ENCODE assay signal across 29 mouse cellular contexts in genomic region chr1:53321662-53322344, GRCm38 (mm10). TPM values are rescaled to one million over a fixed set of nuclear protein-coding genes. Genes with fewer than 3 reads are reported as not detected.
DNase-seq lines count a peak whose midpoint lies in the region; ATAC-seq and TF ChIP-seq lines count a peak whose summit lies in the region.
"Had no signal": no experiment of that assay in that cellular context is flagged by ENCODE, and none has a peak within 500 bp of the region (broad histone marks: within the 10 kb centered on the region; RNA-seq: fewer than 3 reads in every experiment).

No protein-coding gene starts in this region.

- TF ChIP-seq EP300 in liver, postnatal 0 days (IDR thresholded peaks at IDR 0.05; ENCODE audit: low read depth): no peak

- ATAC-seq in liver, embryonic 12.5 days: peak; percentile 60; the same call in 1 of the 2 replicates
- ATAC-seq in liver, postnatal 0 days: no peak
- peak; percentile 65 for ATAC-seq in liver, embryonic 13.5 days (ENCODE audit: low read depth)
- ATAC-seq in megakaryocyte progenitor cell, adult 5-6 weeks (replicated peaks; ENCODE audit: poor library complexity): peak; percentile 42; the same call in 1 of the 2 replicates
- ATAC-seq: CD4-positive, CD25-positive, alpha-beta regulatory T cell, adult 4 months; forebrain, embryonic 13.5 days; forebrain, embryonic 16.5 days; hindbrain, postnatal 0 days; inflammation-experienced regulatory T-cells, adult 6 months; Patski had no signal

- H3K9me3 ChIP-seq in liver, embryonic 12.5 days (replicated peaks): no peaks in the 10 kb centered on the region
- no peaks in the 10 kb centered on the region for H3K9me3 ChIP-seq in liver, postnatal 0 days (ENCODE audit: low read length)
- no peaks in the 10 kb centered on the region for H3K9me3 ChIP-seq in liver, embryonic 13.5 days (replicated peaks)
- H3K9me3 ChIP-seq: forebrain, embryonic 10.5 days; forebrain, embryonic 13.5 days; hindbrain, embryonic 10.5 days; hindbrain, embryonic 13.5 days had no signal

- no peak overlapping the region for H3K4me2 ChIP-seq in liver, embryonic 12.5 days
- H3K4me2 ChIP-seq in liver, postnatal 0 days (ENCODE audit: low read depth, low read length): no peak overlapping the region
- no peak overlapping the region for H3K4me2 ChIP-seq in liver, embryonic 13.5 days
- H3K4me2 ChIP-seq: forebrain, embryonic 13.5 days; heart, embryonic 11.5 days; hindbrain, embryonic 13.5 days had no signal

- no peak overlapping the region for H3K27ac ChIP-seq in liver, embryonic 12.5 days
- no peak overlapping the region for H3K27ac ChIP-seq in liver, postnatal 0 days (ENCODE audit: low read depth)
- H3K27ac ChIP-seq in liver, embryonic 13.5 days: no peak overlapping the region
- H3K27ac ChIP-seq: forebrain, embryonic 10.5 days; forebrain, embryonic 13.5 days; hindbrain, embryonic 10.5 days; hindbrain, embryonic 13.5 days; hindbrain, postnatal 0 days had no signal

- peaks cover 50% of the 10 kb centered on the region for H3K36me3 ChIP-seq in liver, embryonic 12.5 days
- peaks cover 16% of the 10 kb centered on the region for H3K36me3 ChIP-seq in liver, postnatal 0 days (replicated peaks; ENCODE audit: insufficient read depth, low read length)
- H3K36me3 ChIP-seq in liver, embryonic 13.5 days: peaks cover 31% of the 10 kb centered on the region

- DNase-seq in liver, postnatal 0 days: no peak
- no peak for DNase-seq in liver, embryonic 13.5 days
- no peak for DNase-seq in heart, adult 18-20 months
- DNase-seq in lung, adult 2 months: no peak
- DNase-seq: adrenal gland, postnatal 10 days; adrenal gland, postnatal 36 days; cerebellum, adult 18-20 months; cerebellum, adult 9-10 months; cerebellum, postnatal 14 days; gastrocnemius, postnatal 36 days; heart, postnatal 36 days had no signal

- no peak overlapping the region for H3K4me3 ChIP-seq in liver, embryonic 12.5 days
- no peak overlapping the region for H3K4me3 ChIP-seq in liver, postnatal 0 days (ENCODE audit: low read depth, low read length)
- no peak overlapping the region for H3K4me3 ChIP-seq in liver, embryonic 13.5 days (replicated peaks)
- H3K4me3 ChIP-seq in lung, adult 2 months (replicated peaks; ENCODE audit: extremely low read depth, low read depth, low read length): no peak overlapping the region
- H3K4me3 ChIP-seq: forebrain, embryonic 10.5 days; forebrain, embryonic 13.5 days; hindbrain, embryonic 10.5 days; hindbrain, embryonic 13.5 days had no signal

- no peak for TF ChIP-seq CTCF in liver, postnatal 0 days (IDR thresholded peaks at IDR 0.05; ENCODE audit: low read depth)
- TF ChIP-seq CTCF in lung, adult 2 months (IDR thresholded peaks at IDR 0.05; ENCODE audit: insufficient read depth, low read length): no peak

- H3K9ac ChIP-seq in liver, embryonic 12.5 days: no peak overlapping the region
- H3K9ac ChIP-seq in liver, postnatal 0 days (replicated peaks): no peak overlapping the region
- no peak overlapping the region for H3K9ac ChIP-seq in liver, embryonic 13.5 days
- H3K9ac ChIP-seq: forebrain, embryonic 13.5 days; hindbrain, embryonic 13.5 days had no signal

- WGBS in liver, embryonic 12.5 days (ENCODE audit: insufficient replicate concordance): 83% methylated on average over 4 of the region's 4 CpGs
- 75% methylated on average over 4 of the region's 4 CpGs for WGBS in liver, postnatal 0 days (ENCODE audit: insufficient replicate concordance)
- WGBS in liver, embryonic 13.5 days (ENCODE audit: insufficient replicate concordance): 73% methylated on average over 4 of the region's 4 CpGs
- 97% methylated on average over 4 of the region's 4 CpGs for WGBS in lung, adult 2 months

- peaks cover 18% of the 10 kb centered on the region for H3K4me1 ChIP-seq in liver, embryonic 12.5 days
- H3K4me1 ChIP-seq in liver, postnatal 0 days (ENCODE audit: insufficient read depth): no peaks in the 10 kb centered on the region
- peaks cover 17% of the 10 kb centered on the region for H3K4me1 ChIP-seq in liver, embryonic 13.5 days (replicated peaks)
- H3K4me1 ChIP-seq in lung, adult 2 months (ENCODE audit: control insufficient read depth, insufficient read depth, low read length): no peaks in the 10 kb centered on the region
- H3K4me1 ChIP-seq: forebrain, embryonic 10.5 days; forebrain, embryonic 13.5 days; hindbrain, embryonic 10.5 days; hindbrain, embryonic 13.5 days had no signal

- H3K27me3 ChIP-seq in liver, embryonic 12.5 days (replicated peaks): no peaks in the 10 kb centered on the region
- H3K27me3 ChIP-seq in liver, postnatal 0 days (ENCODE audit: insufficient read depth, low read length): no peaks in the 10 kb centered on the region
- no peaks in the 10 kb centered on the region for H3K27me3 ChIP-seq in liver, embryonic 13.5 days
- H3K27me3 ChIP-seq: forebrain, embryonic 13.5 days; hindbrain, embryonic 13.5 days; Patski had no signal

- TF ChIP-seq POLR2A in lung, adult 2 months (IDR thresholded peaks at IDR 0.05; ENCODE audit: borderline replicate concordance, extremely low read depth, low read depth, low read length): no peak

RNA-seq across cellular contexts. Expression of gene Osgepl1, which starts 8.4 kb away (rescaled TPM):
- 25.6 and 26.1 TPM in 2 replicates for polyA plus RNA-seq in liver, embryonic 12.5 days (2016; fragmentation: Nextera tagmentation; extraction: Ambion mirVana)
- 16.8 and 16.9 TPM in 2 replicates for polyA plus RNA-seq in liver, postnatal 0 days (2015; fragmentation: Nextera tagmentation; extraction: Ambion mirVana)
- 27.5 and 30.9 TPM in 2 replicates for polyA plus RNA-seq in liver, embryonic 13.5 days (2015; fragmentation: Nextera tagmentation; extraction: Ambion mirVana)
- total RNA-seq in megakaryocyte progenitor cell, adult 5-6 weeks (2015): 13.8 and 20.1 TPM in 2 replicates
- total RNA-seq in megakaryocyte progenitor cell, adult 5-6 weeks (2017): 7.6 and 10.2 TPM in 2 replicates
- total RNA-seq in heart, adult 18-20 months (2021): 10 to 100 TPM; 57.9 to 61.4 TPM
- 2.2 and 3.9 TPM in 2 replicates for polyA plus RNA-seq in lung, adult 2 months (2012; rRNA removed)

RNA-seq across cellular contexts. Expression of gene Gm28778, which starts 24.9 kb away (rescaled TPM):
- not detected in 2 replicates for polyA plus RNA-seq in liver, embryonic 12.5 days (2016; fragmentation: Nextera tagmentation; extraction: Ambion mirVana)
- polyA plus RNA-seq in liver, postnatal 0 days (2015; fragmentation: Nextera tagmentation; extraction: Ambion mirVana): not detected in 2 replicates
- polyA plus RNA-seq in liver, embryonic 13.5 days (2015; fragmentation: Nextera tagmentation; extraction: Ambion mirVana): not detected in 2 replicates
- total RNA-seq in megakaryocyte progenitor cell, adult 5-6 weeks (2015): not detected in 2 replicates
- not detected in 2 replicates for total RNA-seq in megakaryocyte progenitor cell, adult 5-6 weeks (2017)
- 1 to 10 TPM; 3.1 to 4.4 TPM for total RNA-seq in heart, adult 18-20 months (2021)
- polyA plus RNA-seq in lung, adult 2 months (2012; rRNA removed): 13.1 and 15.9 TPM in 2 replicates
- total RNA-seq: adrenal gland, postnatal 10 days; adrenal gland, postnatal 36 days; granulocyte monocyte progenitor cell, adult 5-6 weeks; heart, postnatal 36 days; hindbrain, postnatal 0 days had no signal
- polyA plus RNA-seq: C2C12; embryonic facial prominence, embryonic 11.5 days; embryonic facial prominence, embryonic 14.5 days; forebrain, embryonic 10.5 days; forebrain, embryonic 13.5 days; forebrain, embryonic 16.5 days; heart, embryonic 11.5 days; heart, embryonic 14.5 days; heart, postnatal 0 days; hindbrain, embryonic 10.5 days; hindbrain, embryonic 13.5 days; hindbrain, postnatal 0 days; Patski had no signal

RNA-seq across cellular contexts. Expression of gene Ormdl1, which starts 24.9 kb away (rescaled TPM):
- 31.8 and 33.0 TPM in 2 replicates for polyA plus RNA-seq in liver, embryonic 12.5 days (2016; fragmentation: Nextera tagmentation; extraction: Ambion mirVana)
- 17.7 and 18.3 TPM in 2 replicates for polyA plus RNA-seq in liver, postnatal 0 days (2015; fragmentation: Nextera tagmentation; extraction: Ambion mirVana)
- 29.3 and 33.2 TPM in 2 replicates for polyA plus RNA-seq in liver, embryonic 13.5 days (2015; fragmentation: Nextera tagmentation; extraction: Ambion mirVana)
- total RNA-seq in megakaryocyte progenitor cell, adult 5-6 weeks (2015): 28.1 and 29.8 TPM in 2 replicates
- 27.3 and 29.8 TPM in 2 replicates for total RNA-seq in megakaryocyte progenitor cell, adult 5-6 weeks (2017)
- total RNA-seq in heart, adult 18-20 months (2021): 10 to 100 TPM; 13.6 to 15.2 TPM
- 3.6 and 6.4 TPM in 2 replicates for polyA plus RNA-seq in lung, adult 2 months (2012; rRNA removed)

RNA-seq across cellular contexts. Expression of gene Pms1, which starts 25.0 kb away (rescaled TPM):
- 14.9 and 15.2 TPM in 2 replicates for polyA plus RNA-seq in liver, embryonic 12.5 days (2016; fragmentation: Nextera tagmentation; extraction: Ambion mirVana)
- polyA plus RNA-seq in liver, postnatal 0 days (2015; fragmentation: Nextera tagmentation; extraction: Ambion mirVana): 2.6 and 3.1 TPM in 2 replicates
- 9.7 and 13.6 TPM in 2 replicates for polyA plus RNA-seq in liver, embryonic 13.5 days (2015; fragmentation: Nextera tagmentation; extraction: Ambion mirVana)
- 12.3 and 14.3 TPM in 2 replicates for total RNA-seq in megakaryocyte progenitor cell, adult 5-6 weeks (2015)
- total RNA-seq in megakaryocyte progenitor cell, adult 5-6 weeks (2017): 14.0 and 16.3 TPM in 2 replicates
- total RNA-seq in heart, adult 18-20 months (2021): 10 to 100 TPM; 12.3 to 14.9 TPM
- polyA plus RNA-seq in lung, adult 2 months (2012; rRNA removed): 0.93 and 0.95 TPM in 2 replicates

RNA-seq across cellular contexts. Expression of gene Asdurf, which starts 30.6 kb away (rescaled TPM):
- polyA plus RNA-seq in liver, embryonic 12.5 days (2016; fragmentation: Nextera tagmentation; extraction: Ambion mirVana): not detected in 2 replicates
- 2.8 and 5.0 TPM in 2 replicates for polyA plus RNA-seq in liver, postnatal 0 days (2015; fragmentation: Nextera tagmentation; extraction: Ambion mirVana)
- 5.8 and 6.7 TPM in 2 replicates for polyA plus RNA-seq in liver, embryonic 13.5 days (2015; fragmentation: Nextera tagmentation; extraction: Ambion mirVana)
- total RNA-seq in megakaryocyte progenitor cell, adult 5-6 weeks (2015): not detected in 2 replicates
- total RNA-seq in megakaryocyte progenitor cell, adult 5-6 weeks (2017): 232 and 264 TPM in 2 replicates
- not detected for total RNA-seq in heart, adult 18-20 months (2021)
- polyA plus RNA-seq in lung, adult 2 months (2012; rRNA removed): not detected in 2 replicates
- total RNA-seq: hindbrain, postnatal 0 days had no signal
- polyA plus RNA-seq: C2C12; embryonic facial prominence, embryonic 11.5 days; forebrain, embryonic 10.5 days; heart, embryonic 11.5 days; Patski had no signal

Comparison
In these comparisons a context has a peak if more than half of its experiments do, and no peak if none do; other contexts are left out.
1. RNA of gene Gm28778, which starts 24.9 kb away (polyA plus RNA-seq): 13.1 to 15.9 TPM in lung, adult 2 months; not detected in liver, embryonic 12.5 days, not detected in liver, postnatal 0 days and not detected in liver, embryonic 13.5 days; every median in the first group is over 10 times any median in the second.